Mouse (Mus musculus) left cerebral cortex, adult 8-10 months (tissue): ENCODE measurements around the gene Kcnq1. TPM values are rescaled to one million over a fixed set of nuclear protein-coding genes. Genes with fewer than 3 reads are reported as not detected.

ENCODE experiments used
- DNase-seq, 2 experiments: peaks; one replicate each; pipeline ENCODE4 v3.0.0; 2022; ENCODE audit warnings: low spot score in 2 of 2
- total RNA-seq, 4 experiments: library from RNA; stranded (reverse); gene quantifications; 2 replicates each; pipeline ENCODE4 v1.2.4; 2022

Kcnq1 gene
- total RNA-seq: 1 to 10 TPM in 2 of 4 experiments, under 1 TPM in 2; 0.21 to 1.1 (median 0.86) TPM

DNA sequence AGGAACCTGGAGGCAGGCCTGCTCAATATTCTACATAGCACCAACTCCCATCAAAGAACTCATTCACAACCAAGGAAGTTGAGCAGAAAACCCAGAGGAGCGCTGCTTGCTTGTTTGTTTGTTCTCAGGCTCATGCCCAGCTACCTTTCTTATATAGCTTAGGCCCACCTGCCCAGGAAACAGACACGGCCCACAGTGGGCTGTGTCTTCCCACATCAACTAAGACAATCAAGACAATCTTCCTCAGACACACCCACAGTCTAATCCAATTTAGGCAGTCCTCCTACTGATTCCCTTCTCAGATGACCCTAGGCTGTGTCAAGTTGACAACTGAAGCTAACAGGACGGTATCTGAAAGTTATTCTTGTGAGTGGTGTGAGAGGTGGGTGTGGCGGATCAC lies at the start of gene Kcnq1:
Gene Kcnq1 (plus strand): TSS at position 301 of the 400 bp plus-strand sequence.
- DNase-seq: no peak

DNA sequence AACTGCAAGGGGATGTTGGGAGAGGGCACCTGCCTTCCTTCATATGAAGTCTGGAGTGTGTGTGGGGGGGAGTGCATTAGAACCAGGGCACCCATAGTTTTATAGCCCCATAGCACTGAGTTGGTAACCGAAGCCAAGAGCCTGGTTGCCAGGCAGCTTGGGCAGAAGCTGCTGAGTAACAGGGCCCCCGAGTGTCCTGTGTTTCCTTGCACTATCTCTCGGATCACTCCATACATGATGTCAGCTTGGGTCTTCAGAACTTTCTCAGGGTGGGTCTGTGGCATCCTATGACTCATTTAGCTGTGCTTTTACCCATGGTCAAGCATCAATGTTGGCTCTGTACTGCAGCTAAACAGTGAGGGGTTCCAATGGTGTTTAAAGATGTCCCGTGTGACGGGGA lies 49.1 kb upstream of the Kcnq1 start:
- no peak for DNase-seq

- DNase-seq: no peak
Observed at GRCm38 (mm10) chr7:143057667-143058220, 48.4 kb upstream of the Kcnq1 start.

- no peak for DNase-seq
Observed at GRCm38 (mm10) chr7:143058221-143058697, 47.9 kb upstream of the Kcnq1 start.

GRCm38 (mm10) chr7:143059202-143059870 lies 46.8 kb upstream of the Kcnq1 start:
- DNase-seq: no peak

- no peak for DNase-seq
Observed at GRCm38 (mm10) chr7:143062704-143063103, 43.5 kb upstream of the Kcnq1 start.

DNA sequence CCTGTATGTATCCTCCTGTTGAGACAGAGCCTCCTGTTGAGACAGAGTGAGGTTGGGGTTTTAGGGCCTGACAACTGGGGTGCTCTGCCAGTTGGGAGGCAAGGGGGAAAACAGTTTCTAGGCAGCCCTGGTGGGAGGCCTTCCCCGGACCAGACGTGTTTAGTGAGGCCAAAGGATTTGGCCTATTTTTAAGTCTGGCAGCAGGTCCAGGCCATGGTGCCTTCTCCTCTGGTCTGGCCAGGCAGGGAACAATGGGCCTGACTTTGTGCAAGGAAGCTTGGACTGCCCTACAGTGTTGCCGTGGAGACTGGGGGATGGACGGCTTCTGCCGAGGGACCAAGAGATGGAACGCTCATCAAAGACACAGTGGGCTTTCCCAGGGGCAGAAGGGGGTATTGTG lies 41.9 kb upstream of the Kcnq1 start:
- peak in 1 of 2 experiments; percentile 63 for DNase-seq

DNA sequence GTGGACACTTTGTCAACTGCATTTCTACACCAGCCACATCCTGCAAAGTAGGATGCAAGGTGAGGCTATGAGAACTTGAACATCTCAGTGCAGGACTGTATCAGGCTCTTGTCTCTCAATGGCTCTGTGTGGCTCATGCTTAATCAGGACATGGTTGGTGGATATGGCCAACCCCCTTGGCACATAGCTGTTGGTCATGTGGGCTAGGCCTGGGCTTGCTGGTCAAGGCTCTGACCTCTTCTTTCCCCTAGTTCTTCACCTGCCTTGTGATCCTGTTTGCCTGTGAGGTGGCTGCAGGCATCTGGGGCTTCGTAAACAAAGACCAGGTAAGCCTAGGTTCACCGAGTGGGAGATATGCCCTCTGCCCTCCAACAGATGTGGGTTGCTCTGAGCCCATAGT lies 40.5 kb upstream of the Kcnq1 start:
- DNase-seq: no peak

DNA sequence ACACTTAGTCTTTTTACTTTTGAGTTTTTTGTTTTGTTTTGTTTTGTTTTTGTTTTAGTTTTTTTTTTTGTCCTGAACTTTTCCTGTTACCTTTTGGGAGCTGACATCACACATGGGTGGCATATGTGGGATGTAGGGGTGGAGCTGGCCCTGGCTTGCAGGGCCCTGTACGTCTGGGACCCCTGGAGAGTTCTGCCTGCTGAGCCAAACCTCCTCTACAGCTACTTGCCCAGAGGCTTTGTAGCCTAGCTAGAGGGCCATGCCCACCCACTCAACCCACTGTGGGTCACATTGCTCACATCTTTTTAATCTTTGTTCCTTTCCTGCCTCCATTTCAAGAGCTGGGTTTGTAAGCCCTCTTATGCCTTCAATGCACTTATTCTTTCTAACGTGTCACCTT lies 38.7 kb upstream of the Kcnq1 start:
- DNase-seq: no peak

GRCm38 (mm10) chr7:143067897-143068296 lies 38.3 kb upstream of the Kcnq1 start:
- no peak for DNase-seq

DNA sequence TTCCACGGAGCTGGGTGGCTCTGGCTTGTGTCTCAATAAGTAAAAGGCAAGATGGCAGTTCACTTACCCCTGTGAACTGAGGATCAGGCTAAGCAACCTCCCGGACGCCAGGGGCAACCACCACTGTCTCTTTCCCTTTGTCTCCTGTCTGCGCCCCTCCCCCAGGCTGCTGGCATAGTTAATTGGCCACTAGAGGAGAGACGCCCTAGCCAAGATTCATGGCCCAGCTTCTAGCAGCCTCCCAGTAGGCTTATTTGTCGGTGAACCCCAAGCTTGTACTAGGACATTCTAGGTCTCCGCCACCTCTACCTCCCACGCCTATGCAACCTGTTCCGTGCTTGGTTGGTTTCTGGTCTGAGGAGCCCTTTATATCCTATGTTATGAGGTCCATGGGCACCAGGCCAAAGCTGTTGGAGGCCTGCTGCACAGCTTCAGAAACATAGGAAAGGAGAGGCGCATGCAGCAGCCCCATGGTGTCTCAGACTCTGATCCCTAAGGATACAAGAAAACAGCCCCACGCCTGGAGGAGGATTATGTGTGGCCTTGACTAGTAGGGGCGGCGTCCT lies 37.8 kb upstream of the Kcnq1 start:
- DNase-seq: no peak

DNA sequence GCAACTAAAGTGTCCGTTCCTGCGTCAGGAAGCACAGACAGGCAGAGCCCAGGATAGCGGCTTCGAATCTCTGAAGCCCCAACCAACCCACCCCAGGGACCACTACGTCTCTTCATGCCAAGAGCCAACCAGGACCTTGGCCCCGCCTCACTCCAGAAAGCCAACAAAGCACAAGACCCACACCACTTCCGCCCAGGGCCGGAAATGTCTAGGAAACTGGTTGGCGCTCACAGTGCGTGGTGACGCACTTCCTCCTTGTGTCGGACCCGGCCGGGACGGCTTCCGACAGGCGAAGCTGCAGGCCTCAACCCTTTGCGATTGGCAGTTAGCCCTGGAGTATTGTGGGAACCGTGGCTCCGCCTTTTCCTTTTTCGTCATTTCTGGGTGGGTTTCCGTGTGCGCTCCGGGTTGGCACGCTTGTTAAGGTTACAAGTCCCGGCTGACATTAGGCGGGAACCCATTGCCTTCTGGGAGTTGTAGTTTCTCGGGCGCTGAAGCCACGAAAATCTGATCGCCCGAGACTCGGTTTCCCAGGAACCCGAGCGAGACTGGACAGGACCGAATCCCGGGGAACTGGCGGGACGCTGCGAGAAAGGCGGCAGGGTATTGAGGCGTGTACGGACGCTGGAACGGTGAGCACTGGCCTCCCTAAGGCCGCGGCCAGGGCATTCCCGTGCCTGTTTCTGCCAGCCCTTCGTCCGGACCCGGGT lies 37.1 kb upstream of the Kcnq1 start, which contains the start of gene Tssc4:
Gene Tssc4 (plus strand): TSS at position 368 of the 710 bp plus-strand sequence.
- peak; percentile 93 to 100 for DNase-seq

DNA sequence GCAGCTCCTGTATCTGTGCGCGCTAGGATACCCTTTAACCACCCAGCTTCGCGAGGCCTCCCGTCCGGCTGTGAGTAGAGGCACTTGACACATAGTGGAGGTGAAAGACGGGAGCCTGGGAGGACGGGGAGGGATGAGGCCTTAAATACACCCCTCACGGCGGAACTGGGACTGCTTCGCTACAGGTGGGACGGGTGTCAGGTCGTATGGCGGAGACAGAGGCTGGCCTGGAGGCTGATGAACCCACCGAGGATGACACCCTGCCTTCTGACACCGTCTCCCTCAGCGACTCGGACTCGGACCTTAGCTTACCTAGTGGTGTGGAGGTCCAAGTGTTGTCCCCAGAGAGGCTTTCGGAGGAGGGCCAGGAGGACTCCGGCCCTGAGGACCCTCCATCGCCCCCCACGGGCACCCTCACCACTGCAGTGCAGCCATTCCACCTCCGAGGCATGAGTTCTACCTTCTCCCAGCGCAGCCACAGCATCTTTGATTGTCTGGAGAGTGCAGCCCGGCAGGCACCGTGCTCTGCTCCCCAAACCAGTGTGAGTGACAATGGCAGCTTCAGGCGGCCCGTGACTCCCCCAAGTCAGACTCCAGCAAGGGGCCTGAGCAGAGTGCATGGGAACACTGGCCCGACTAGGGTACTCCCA lies 36.3 kb upstream of the Kcnq1 start:
- DNase-seq: no peak

DNA sequence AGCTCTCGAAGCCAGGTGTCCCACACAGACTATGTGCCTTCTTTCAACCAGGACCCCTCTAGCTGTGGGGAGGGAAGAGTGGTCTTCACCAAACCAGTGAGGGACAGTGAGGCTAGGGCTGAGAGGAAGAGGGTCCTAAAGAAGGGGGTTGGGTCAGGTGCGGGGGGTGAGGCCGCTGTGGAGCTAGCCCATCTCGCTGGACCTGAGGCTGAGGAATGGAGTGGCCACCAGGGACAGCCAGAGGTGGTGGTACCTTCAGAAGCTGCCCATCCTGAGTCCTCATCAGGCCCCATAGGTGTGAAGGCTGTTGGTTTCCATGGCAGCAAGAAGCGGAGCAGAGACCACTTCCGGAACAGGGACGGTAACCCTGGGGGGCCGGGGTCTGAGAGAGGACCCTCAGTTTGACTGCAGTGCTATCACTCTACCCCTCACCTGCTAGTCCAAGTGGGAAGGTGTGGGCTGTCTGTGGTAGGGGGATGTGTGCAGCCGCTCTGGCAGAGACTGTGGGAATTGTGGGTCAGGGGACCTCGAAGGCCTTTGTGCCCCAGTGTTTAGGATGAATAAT lies 35.6 kb upstream of the Kcnq1 start:
- DNase-seq: no peak

DNA sequence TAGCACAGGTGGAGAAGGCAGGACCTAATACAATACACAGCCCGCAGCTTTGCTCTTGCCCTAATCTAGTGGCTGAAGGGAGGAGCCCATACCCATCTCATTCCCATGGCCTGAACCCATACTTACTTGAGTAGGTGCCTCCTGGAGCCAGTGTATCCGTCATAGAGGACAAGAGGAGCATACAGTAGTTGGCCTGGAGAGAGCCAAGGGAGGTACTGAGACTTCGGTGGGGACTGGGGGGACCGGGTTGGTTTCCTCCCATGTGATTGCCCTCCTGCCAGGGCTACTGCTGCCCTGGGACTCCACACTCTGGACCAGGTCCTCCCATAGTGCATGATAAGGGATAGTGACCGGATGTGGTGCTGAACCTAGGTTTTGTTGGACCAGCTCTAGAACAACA lies 33.6 kb upstream of the Kcnq1 start:
- DNase-seq: no peak

DNA sequence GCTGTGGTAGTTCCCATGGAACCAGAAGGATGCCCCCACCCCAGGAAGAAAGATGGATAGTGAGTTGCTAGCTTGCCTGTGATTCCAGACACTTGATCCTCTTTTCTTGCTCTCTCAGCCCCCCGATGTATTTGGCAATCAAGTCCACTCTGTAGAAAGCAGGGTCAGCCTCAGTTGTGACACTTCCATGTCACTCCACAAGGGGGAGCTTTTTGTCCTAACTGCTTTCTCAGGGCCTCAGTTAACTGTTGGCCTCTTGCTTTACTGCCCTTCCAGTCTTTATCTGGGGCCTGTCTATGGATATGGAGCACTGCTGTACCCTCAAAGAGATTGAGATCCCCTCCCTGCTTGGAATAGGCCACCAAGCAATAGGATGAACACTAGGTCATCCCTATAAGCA lies 33.1 kb upstream of the Kcnq1 start:
- no peak for DNase-seq

DNA sequence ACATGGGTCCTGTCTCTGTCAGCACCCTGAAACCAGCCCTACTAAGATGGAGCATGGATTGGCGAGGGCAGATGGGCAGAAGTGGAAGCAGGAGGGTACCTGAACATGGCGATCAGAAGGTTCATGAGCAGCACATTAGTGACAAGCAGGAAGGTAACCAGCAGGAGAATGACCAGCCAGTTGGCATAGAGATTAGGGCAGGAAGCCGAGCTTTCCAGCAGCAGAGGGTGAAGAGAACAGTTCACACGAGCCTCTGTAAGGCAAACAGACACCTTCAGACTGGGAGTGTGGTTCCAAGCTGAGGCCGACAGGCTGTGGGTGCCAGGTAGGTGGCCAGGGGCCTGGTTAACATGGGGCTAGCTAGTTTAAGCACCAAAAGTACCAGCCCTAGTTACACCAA lies 30.8 kb upstream of the Kcnq1 start:
- DNase-seq: no peak

DNA sequence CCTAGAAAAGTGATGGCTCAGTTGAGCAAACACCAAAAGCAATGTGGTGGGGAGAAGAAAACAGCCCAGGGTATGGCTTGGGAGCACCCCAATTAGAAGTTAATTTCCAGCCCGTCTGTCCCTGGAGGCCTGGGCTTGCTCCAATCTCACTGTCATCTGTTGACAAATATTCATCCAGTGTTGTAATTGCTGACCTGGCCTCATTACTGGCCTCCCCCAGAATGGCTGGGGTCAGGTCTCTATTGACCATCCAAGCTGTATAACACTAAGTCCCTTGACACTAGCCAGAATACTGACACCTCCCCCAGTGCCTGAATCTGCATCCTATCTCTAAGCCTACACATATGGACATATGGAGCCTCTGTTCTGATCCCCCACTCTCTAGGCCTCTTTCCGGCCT lies 28.8 kb upstream of the Kcnq1 start:
- DNase-seq: no peak

- no peak for DNase-seq
Observed at GRCm38 (mm10) chr7:143082024-143082423, 24.1 kb upstream of the Kcnq1 start.

DNA sequence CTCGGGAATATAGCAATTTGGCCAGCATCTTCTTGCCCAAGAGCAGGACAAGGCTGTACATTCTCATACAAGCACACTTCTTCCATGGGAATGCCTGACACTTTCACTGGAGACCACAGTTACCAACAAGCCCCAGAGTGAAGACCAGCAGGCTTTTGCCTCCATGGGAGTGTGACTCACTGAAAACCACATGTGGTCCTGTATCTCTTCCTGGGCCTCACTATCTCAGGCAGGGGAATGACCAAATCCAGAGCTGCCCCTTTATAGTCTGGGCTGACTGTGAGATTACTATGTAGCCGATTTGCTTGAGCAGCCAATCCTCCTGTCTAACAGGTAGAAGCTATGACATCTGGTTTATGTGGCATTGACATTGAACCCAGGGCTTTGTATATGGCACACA lies 22.5 kb upstream of the Kcnq1 start:
- no peak for DNase-seq

GRCm38 (mm10) chr7:143086366-143086765 lies 19.8 kb upstream of the Kcnq1 start:
- peak in 1 of 2 experiments; percentile 23 for DNase-seq
